Mouse (Mus musculus) neural tube, embryonic 15.5 days (tissue): ENCODE results near the gene Abhd13. TPM values are rescaled to one million over a fixed set of nuclear protein-coding genes. Genes with fewer than 3 reads are reported as not detected.

ENCODE experiments used
- ATAC-seq: fragments of 200-750 bp; cut with Nextera tagmentation; 2 replicates; pipeline ENCODE4 v1.8.0; 2017; ENCODE audit warnings: mild to moderate bottlenecking, moderate TSS enrichment, moderate library complexity; ENCODE audit not compliant: low FRiP score
- H3K27ac ChIP-seq: fragments of 300-500 bp; sonication (generic); replicated peaks from 2 replicates; pipeline ENCODE4 v1.5.1; 2015; ENCODE audit warnings: mild to moderate bottlenecking, inconsistent platforms
- H3K27me3 ChIP-seq: fragments of 300-500 bp; sonication (generic); replicated peaks from 2 replicates; pipeline ENCODE4 v1.6.1; 2015; ENCODE audit warnings: inconsistent platforms
- H3K36me3 ChIP-seq: fragments of 300-500 bp; sonication (generic); 2 replicates; pipeline ENCODE4 v1.6.1; 2015; ENCODE audit warnings: inconsistent platforms
- H3K4me1 ChIP-seq: fragments of 300-500 bp; sonication (generic); 2 replicates; pipeline ENCODE4 v1.6.1; 2015; ENCODE audit warnings: inconsistent platforms
- H3K4me2 ChIP-seq: fragments of 300-500 bp; sonication (generic); 2 replicates; pipeline ENCODE4 v1.6.1; 2015; ENCODE audit warnings: inconsistent platforms, mild to moderate bottlenecking, moderate library complexity
- H3K4me3 ChIP-seq: fragments of 300-500 bp; sonication (generic); replicated peaks from 2 replicates; pipeline ENCODE4 v1.5.1; 2015; ENCODE audit warnings: mild to moderate bottlenecking, inconsistent platforms
- H3K9ac ChIP-seq: fragments of 300-500 bp; sonication (generic); replicated peaks from 2 replicates; pipeline ENCODE4 v1.6.1; 2015; ENCODE audit warnings: mild to moderate bottlenecking, inconsistent platforms
- H3K9me3 ChIP-seq: fragments of 300-500 bp; sonication (generic); replicated peaks from 2 replicates; pipeline ENCODE4 v1.6.1; 2016; ENCODE audit warnings: inconsistent platforms
- WGBS: fragments of 180-500 bp; shearing (Covaris S2); methylation state at CpG from one replicate; pipeline ENCODE4 v1.1.7; 2015; ENCODE audit warnings: mixed read lengths; 5-methylcytosine and 5-hydroxymethylcytosine counted together
- polyA plus RNA-seq: library from polyadenylated mRNA; unstranded; fragments of >200 nt; fragmentation: Nextera tagmentation; extraction: Ambion mirVana; gene quantifications from 2 replicates; pipeline ENCODE4 v1.2.1, GENCODE M21; 2015

Gene Abhd13
- polyA plus RNA-seq, 1 experiment from 2014 or later, result 12.8 TPM

DNA sequence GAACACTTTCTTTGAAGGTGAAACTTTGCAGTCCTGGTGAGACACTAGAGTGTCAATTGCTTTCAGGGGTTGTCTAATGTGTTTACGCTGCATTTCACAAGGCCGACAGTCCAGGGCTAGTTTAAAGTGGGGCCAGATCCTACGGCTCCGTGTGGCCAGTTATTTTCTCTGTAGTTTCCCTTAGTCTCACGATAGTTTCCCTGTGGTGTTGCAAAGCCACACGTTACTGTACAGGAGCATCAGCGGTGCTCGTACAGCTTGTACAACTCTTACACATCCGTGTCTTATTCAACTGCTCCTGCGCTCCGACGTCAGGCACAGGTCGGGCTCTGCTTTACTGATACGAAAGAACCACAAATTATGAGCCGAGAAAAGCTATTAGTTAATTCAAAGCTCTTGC, 491 bp upstream of the Abhd13 start:
- peak overlapping the region; percentile 51; the same call in 1 of the 2 replicates for H3K27ac ChIP-seq
- peaks cover 49% of the 10 kb centered on the region for H3K4me1 ChIP-seq
- ATAC-seq, result no peak
- H3K4me3 ChIP-seq, result peak overlapping the region; percentile 98
- H3K4me2 ChIP-seq, result peak overlapping the region; percentile 72
- peaks cover 17% of the 10 kb centered on the region for H3K36me3 ChIP-seq
- no peaks in the 10 kb centered on the region for H3K9me3 ChIP-seq
- no peaks in the 10 kb centered on the region for H3K27me3 ChIP-seq
- peak overlapping the region; percentile 34 for H3K9ac ChIP-seq
- 38% methylated on average over 15 of the region's 15 CpGs for WGBS

DNA sequence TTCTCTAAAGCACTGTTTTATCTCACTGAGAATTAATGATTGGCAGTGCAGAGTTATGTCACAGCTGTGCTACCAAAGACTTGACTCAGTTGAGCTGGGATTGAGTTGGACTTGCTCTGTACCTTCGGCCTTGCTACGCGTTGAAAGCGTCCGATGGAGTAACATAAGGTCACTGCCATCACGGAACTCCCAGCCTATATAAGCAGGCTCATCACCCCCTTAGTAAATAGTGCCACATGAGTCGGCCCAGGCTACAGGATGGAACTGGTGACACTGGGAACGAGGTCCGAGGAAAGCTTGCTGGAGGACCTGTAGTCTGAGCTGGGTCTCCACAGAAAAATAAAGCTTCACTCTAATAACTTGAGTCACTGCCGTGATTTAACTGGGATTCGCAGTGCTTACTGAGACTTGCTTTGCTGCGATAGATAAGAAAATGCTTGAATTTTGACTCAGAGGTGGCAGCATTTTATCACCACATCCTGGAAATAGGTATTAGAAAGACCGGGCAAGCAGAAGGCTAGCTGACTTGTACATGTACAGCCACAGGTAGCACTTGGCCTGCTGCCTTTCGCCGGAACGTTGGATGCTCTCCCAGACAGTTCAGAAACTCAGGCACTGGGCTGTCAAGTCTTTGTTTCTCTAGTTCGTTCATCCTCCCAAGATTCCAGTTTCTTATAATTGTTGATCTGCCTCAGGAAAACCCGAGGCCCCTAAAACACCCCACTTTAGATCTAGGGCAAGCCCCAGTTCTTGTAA, 1.1 kb downstream of the Abhd13 start:
- H3K4me1 ChIP-seq, result peaks cover 49% of the 10 kb centered on the region
- H3K36me3 ChIP-seq, result peaks cover under 1% of the 10 kb centered on the region
- H3K27ac ChIP-seq, result 0 out of 2 replicates have a peak overlapping the region, but pooled peaks have one; percentile 89
- peak overlapping the region; percentile 91 for H3K9ac ChIP-seq
- H3K4me2 ChIP-seq, result peak overlapping the region; percentile 72
- WGBS, result 62% methylated on average over 18 of the region's 18 CpGs
- no peaks in the 10 kb centered on the region for H3K27me3 ChIP-seq
- peak overlapping the region; percentile 98 for H3K4me3 ChIP-seq
- H3K9me3 ChIP-seq, result no peaks in the 10 kb centered on the region
- ATAC-seq, result no peak

DNA sequence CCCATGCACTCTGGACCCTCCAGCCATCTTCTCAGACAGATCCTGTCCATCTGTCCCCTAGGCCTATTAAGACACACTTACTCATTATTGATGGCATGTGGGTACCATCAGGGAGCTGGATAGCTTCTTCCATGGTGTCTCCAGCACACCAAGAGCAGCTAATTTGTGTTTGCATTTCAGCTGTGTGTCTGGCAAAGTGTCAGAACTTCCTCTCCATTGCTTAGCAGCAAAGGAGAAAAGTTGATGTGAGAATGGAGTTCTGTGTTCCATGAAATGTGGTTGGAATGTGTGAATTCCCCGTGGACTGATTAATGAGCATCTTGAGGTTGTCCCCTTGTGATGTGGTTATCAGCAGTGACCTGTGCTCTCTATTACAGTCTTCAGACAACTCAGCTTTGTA, 2.2 kb downstream of the Abhd13 start:
- Histone ChIP-seq H3K36me3 (no peaks in the 10 kb centered on the region), H3K9ac (no peak overlapping the region), H3K27ac (no peak overlapping the region), H3K4me1 (peaks cover 49% of the 10 kb centered on the region), H3K4me3 (no peak overlapping the region), H3K4me2 (no peak overlapping the region), H3K27me3 (no peaks in the 10 kb centered on the region), H3K9me3 (no peaks in the 10 kb centered on the region)
- WGBS, result 81% methylated on average over 1 of the region's 1 CpGs
- ATAC-seq, result no peak

DNA sequence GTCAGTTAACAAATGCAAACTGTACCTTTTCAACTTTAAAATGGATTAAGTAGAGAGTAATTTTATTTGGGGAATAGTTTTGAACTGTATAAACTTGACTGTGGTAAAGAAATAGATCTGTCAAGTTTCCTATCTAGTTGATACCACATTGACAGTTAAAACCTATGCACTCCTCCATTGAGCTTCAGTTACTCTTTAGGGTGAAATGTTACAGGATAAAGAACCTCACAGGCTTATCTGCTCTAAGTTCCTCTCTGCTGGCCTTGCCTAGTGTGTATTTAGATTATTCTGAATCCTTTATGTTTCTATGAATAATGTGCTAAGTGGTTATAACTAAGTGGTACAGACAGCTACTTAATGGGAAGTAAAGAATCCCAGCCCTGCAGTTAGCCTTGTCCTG, 2.7 kb downstream of the Abhd13 start:
- no peak overlapping the region for H3K9ac ChIP-seq
- no peak overlapping the region for H3K4me3 ChIP-seq
- no peaks in the 10 kb centered on the region for H3K27me3 ChIP-seq
- ATAC-seq, result no peak
- no peak overlapping the region for H3K4me2 ChIP-seq
- no peaks in the 10 kb centered on the region for H3K36me3 ChIP-seq
- no peak overlapping the region for H3K27ac ChIP-seq
- peaks cover 45% of the 10 kb centered on the region for H3K4me1 ChIP-seq
- H3K9me3 ChIP-seq, result no peaks in the 10 kb centered on the region

DNA sequence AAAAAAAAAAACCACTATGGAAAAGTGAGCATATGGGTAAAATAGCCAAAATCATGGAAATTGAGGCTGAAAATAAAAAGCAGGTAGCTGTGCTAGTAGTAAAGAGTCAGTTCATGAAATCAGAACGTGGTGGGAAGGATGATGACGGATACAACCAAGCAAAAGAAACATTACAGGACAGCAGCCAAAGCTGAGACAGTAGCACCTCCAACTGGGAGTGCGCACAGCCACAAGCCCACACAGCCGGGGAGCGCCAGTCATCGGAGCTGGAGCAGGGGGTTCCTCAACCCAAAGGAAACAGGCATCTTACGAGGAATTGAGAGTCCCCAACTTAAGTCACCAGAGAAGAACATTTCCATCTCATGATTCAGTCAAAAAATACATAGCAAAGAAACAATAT, 26.6 kb downstream of the Abhd13 start:
- H3K27ac ChIP-seq, result no peak overlapping the region
- WGBS, result 82% methylated on average over 7 of the region's 7 CpGs
- no peak for ATAC-seq

DNA sequence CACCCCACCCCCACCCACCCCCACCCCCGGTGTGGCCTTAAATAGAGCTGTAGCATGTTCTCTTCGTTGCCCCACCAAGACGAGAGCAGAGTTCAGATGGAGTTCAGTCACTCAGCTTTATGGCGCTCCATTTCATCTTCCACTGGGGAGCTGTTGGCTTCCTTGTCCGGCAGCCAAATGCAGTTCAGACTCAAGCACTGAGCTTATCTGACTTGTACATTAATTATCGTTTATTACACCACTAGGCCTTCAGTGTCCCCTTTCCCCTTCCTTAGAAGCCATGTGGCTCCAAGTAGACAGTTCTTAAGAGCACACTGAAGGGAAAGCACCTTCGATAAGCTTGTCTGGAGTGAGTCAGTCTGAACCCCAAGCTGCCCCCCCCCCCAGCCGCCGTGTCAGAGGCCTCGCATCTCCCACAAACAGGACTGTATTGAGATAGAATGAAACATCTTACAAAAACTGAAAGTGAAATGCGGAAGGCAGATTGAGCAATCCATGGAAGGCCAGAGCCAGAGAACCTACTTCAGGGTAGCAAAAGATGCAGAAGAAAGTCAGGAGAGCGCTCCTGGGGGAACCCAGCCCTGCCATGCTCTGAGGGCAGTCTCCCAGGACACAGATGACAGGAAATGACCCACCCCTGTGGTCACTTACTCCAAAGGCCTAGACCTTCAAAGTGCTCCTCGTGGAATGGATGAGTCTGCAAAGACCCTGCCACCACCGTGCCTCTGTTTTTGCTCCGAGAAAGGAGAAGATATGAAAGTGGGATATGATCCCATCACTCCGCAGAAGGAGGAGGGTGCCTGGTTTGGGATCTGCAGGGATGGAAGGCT, 28.9 kb downstream of the Abhd13 start, which contains the start of gene Tnfsf13b:
Gene Tnfsf13b (plus strand): TSS at position 312 of the 830 bp plus-strand sequence.
- peak; percentile 40 for ATAC-seq
- peaks cover 18% of the 10 kb centered on the region for H3K4me1 ChIP-seq
- 53% methylated on average over 16 of the region's 16 CpGs for WGBS
- no peaks in the 10 kb centered on the region for H3K9me3 ChIP-seq
- peak within 1 kb of the TSS; percentile 33 for H3K9ac ChIP-seq
- peak within 1 kb of the TSS; percentile 43 for H3K4me3 ChIP-seq
- peak within 1 kb of the TSS; percentile 73 for H3K4me2 ChIP-seq
- no peaks in the 10 kb centered on the region for H3K36me3 ChIP-seq
- H3K27ac ChIP-seq, result no peak within 1 kb of the TSS
- no peaks in the 10 kb centered on the region for H3K27me3 ChIP-seq

More for the DNA sequence above, 26.6 kb downstream of the Abhd13 start:
- Histone ChIP-seq H3K4me3 (no peak overlapping the region), H3K27me3 (no peaks in the 10 kb centered on the region), H3K4me2 (no peak overlapping the region), H3K4me1 (peaks cover 18% of the 10 kb centered on the region), H3K9ac (no peak overlapping the region), H3K36me3 (no peaks in the 10 kb centered on the region), H3K9me3 (no peaks in the 10 kb centered on the region)

DNA sequence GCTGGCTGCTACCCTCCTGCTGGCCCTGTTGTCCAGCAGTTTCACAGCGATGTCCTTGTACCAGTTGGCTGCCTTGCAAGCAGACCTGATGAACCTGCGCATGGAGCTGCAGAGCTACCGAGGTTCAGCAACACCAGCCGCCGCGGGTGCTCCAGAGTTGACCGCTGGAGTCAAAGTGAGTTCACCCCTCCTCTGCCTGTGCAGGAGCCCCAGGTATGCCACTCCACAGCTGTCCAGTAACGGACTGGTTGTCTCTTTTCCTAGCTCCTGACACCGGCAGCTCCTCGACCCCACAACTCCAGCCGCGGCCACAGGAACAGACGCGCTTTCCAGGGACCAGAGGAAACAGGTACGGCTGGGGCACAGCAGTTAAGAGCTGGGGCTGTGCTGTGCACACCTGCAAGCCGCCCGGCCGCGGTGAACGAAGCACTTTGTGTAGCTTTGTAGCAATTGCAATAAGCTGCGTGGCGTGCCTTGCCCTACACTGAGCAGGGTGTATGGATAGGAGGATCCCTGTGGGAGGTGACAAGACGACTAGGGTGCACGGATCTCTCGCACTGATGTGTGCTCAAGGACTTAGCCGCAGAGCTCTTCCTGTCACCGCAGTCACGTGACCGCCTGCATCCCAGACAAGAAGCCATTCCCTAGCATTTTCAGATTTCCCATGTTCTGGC, 29.6 kb downstream of the Abhd13 start:
- H3K9ac ChIP-seq, result peak overlapping the region; percentile 33
- H3K9me3 ChIP-seq, result no peaks in the 10 kb centered on the region
- H3K27ac ChIP-seq, result no peak overlapping the region
- H3K4me3 ChIP-seq, result peak overlapping the region; percentile 43
- H3K4me1 ChIP-seq, result peaks cover 18% of the 10 kb centered on the region
- peak overlapping the region; percentile 73 for H3K4me2 ChIP-seq
- H3K36me3 ChIP-seq, result no peaks in the 10 kb centered on the region
- no peaks in the 10 kb centered on the region for H3K27me3 ChIP-seq
- 5% methylated on average over 29 of the region's 29 CpGs for WGBS
- ATAC-seq, result peak; percentile 82

DNA sequence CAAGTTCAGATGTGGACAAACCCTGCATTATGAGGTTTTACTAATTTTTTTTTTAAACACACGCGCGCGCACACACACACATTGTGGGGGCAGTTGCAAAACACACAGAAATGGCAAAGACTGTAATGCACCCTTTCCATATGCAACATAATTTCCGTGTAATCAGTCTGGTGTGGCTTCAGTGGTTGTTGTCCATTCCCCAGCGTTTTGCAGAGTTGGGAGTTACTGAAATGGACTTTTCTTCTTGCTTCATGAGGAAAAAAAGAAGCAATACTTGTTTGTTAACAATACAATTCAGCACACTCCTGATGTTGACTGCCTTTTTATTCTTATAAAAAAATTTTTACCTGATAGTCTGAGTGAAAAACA, 30.1 kb downstream of the Abhd13 start:
- H3K36me3 ChIP-seq, result no peaks in the 10 kb centered on the region
- H3K4me3 ChIP-seq, result peak overlapping the region; percentile 43
- peak overlapping the region; percentile 73 for H3K4me2 ChIP-seq
- peaks cover 18% of the 10 kb centered on the region for H3K4me1 ChIP-seq
- no peak for ATAC-seq
- H3K9me3 ChIP-seq, result no peaks in the 10 kb centered on the region
- H3K27me3 ChIP-seq, result no peaks in the 10 kb centered on the region
- no peak overlapping the region for H3K27ac ChIP-seq
- 41% methylated on average over 6 of the region's 6 CpGs for whole genome bisulfite sequencing
- peak overlapping the region; percentile 33; the same call in 1 of the 2 replicates for H3K9ac ChIP-seq

DNA sequence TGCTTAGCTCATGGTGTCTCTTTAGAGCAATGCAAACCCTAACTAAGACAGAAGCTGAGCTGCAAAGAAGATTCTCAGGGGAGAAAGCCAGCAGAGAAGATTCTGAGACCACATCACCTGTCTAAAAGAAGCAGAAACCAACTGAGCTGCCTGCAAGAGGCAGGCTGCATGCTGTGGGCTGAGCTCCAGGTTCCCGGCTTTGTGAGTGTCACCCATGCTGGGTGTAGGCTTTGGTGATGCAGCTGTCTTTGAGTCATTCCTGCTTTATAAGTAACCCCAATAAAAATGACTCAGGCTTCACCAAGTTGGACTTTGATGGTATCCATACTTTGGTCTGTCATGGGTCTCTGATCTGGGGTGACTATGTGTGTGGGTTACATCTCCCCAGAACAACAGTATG, 38.7 kb downstream of the Abhd13 start:
- no peak overlapping the region for H3K4me3 ChIP-seq
- H3K27me3 ChIP-seq, result no peaks in the 10 kb centered on the region
- H3K4me2 ChIP-seq, result no peak overlapping the region
- no peaks in the 10 kb centered on the region for H3K9me3 ChIP-seq
- H3K27ac ChIP-seq, result no peak overlapping the region
- no peaks in the 10 kb centered on the region for H3K36me3 ChIP-seq
- WGBS, result 89% methylated on average over 1 of the region's 1 CpGs
- 0 out of 2 replicates have a peak, but pooled peaks cover 3% of the 10 kb centered on the region for H3K4me1 ChIP-seq
- no peak overlapping the region for H3K9ac ChIP-seq
- no peak for ATAC-seq

DNA sequence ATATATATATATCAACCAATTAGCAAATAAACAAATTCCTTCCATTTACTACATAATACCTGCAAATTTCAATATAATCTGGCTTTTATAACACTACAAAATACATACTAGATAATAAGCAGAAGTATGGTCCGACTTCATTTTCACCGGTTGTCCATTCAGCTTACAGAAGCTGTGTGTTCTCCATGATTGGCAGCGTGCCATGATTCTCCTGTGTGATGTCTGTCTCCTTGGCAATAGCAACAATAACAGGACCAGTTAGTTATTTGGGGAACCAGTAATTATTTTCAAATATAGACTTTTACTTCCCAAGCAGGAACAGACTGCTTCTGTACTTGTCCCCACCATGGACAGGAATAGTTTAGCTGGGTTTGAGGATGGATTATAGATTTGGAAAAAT, 39.7 kb downstream of the Abhd13 start:
- ATAC-seq, result no peak
- H3K27me3 ChIP-seq, result no peaks in the 10 kb centered on the region
- no peak overlapping the region for H3K27ac ChIP-seq
- H3K4me1 ChIP-seq, result 0 out of 2 replicates have a peak, but pooled peaks cover 3% of the 10 kb centered on the region
- no peaks in the 10 kb centered on the region for H3K36me3 ChIP-seq
- H3K9ac ChIP-seq, result no peak overlapping the region
- no peak overlapping the region for H3K4me3 ChIP-seq
- 51% methylated on average over 3 of the region's 3 CpGs for WGBS
- H3K4me2 ChIP-seq, result no peak overlapping the region
- H3K9me3 ChIP-seq, result no peaks in the 10 kb centered on the region

DNA sequence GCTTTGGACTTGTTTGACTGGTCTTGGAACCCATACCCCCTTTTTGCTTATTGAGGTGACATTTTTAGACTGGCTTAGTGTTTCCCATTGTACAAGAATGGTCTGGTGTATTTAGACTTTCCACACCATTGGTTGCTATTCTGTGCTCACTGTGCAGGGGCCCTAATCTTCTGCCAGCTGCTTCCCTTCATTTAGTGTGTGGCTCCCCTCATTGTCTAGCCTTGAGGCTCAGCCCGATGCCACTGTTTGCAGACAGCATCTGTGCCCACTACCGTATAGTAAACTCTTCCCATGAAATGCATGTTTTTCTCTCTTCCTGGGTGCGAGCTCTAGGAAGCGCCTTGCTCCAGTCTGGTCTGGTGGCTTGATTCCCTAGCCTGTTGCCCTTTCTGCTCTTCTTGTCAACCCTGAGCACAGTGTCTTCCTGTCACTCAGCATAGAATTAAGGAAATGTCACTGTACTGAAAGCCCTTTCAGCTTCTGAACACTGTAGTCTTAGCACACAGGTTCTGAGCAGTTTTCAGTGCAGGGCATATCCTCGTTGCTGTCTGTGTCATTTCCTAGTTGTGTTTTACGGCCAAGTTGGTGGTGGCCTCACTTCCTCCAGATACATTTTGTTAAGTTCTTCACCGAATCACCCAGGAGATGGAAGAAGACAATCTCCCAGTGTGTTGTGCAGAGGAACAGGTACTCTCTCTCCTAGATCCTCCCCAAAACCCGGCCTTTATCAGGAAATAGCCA, 53.0 kb downstream of the Abhd13 start:
- 68% methylated on average over 8 of the region's 8 CpGs for WGBS
- H3K27ac ChIP-seq, result no peak overlapping the region
- no peaks in the 10 kb centered on the region for H3K36me3 ChIP-seq
- no peaks in the 10 kb centered on the region for H3K9me3 ChIP-seq
- no peaks in the 10 kb centered on the region for H3K4me1 ChIP-seq
- ATAC-seq, result no peak
- no peak overlapping the region for H3K9ac ChIP-seq
- no peaks in the 10 kb centered on the region for H3K27me3 ChIP-seq
- H3K4me3 ChIP-seq, result no peak overlapping the region
- no peak overlapping the region for H3K4me2 ChIP-seq
